Mouse (Mus musculus) thymus, adult 2 months (tissue): ENCODE data around the gene Dtnbp1. TPM values are rescaled to one million over a fixed set of nuclear protein-coding genes. Genes with fewer than 3 reads are reported as not detected.

Experiments used
- DNase-seq: peaks from one replicate; pipeline ENCODE4 v3.0.0; 2021
- H3K27ac ChIP-seq: fragments of 200-500 bp; 2 replicates; pipeline ENCODE4 v1.5.1; 2012; ENCODE audit warnings: low read length, control low read depth; ENCODE audit not compliant: control insufficient read depth, insufficient read depth
- H3K27me3 ChIP-seq: fragments of 200-500 bp; 2 replicates; pipeline ENCODE4 v1.6.1; 2012; ENCODE audit warnings: mild to moderate bottlenecking, low read length, moderate library complexity, mixed read lengths; ENCODE audit not compliant: control insufficient read depth, insufficient read depth
- H3K36me3 ChIP-seq: fragments of 200-500 bp; 2 replicates; pipeline ENCODE4 v1.6.1; 2012; ENCODE audit warnings: mild to moderate bottlenecking, low read length, moderate library complexity; ENCODE audit not compliant: control insufficient read depth, insufficient read depth
- H3K4me1 ChIP-seq: fragments of 200-500 bp; replicated peaks from 2 replicates; pipeline ENCODE4 v1.6.1; 2012; ENCODE audit warnings: low read length; ENCODE audit not compliant: control insufficient read depth, insufficient read depth
- H3K4me3 ChIP-seq: fragments of 200-500 bp; 2 replicates; pipeline ENCODE4 v1.5.1; 2012; ENCODE audit warnings: mild to moderate bottlenecking, low read length, control low read depth, moderate library complexity; ENCODE audit not compliant: control insufficient read depth, insufficient read depth
- CTCF ChIP-seq: fragments of 200-500 bp; IDR thresholded peaks from 2 replicates; pipeline ENCODE4 v1.5.1; 2012; ENCODE audit warnings: mild to moderate bottlenecking, control low read depth, low read length, moderate library complexity, borderline replicate concordance; ENCODE audit not compliant: control insufficient read depth, poor library complexity, insufficient read depth; ENCODE audit errors: extremely low read depth
- POLR2A ChIP-seq: fragments of 200-500 bp; IDR thresholded peaks from 2 replicates; pipeline ENCODE4 v1.6.1; 2012; ENCODE audit warnings: mild to moderate bottlenecking, low read length, control low read depth, moderate library complexity; ENCODE audit not compliant: control insufficient read depth, poor library complexity, insufficient read depth; ENCODE audit errors: extremely low read depth
- WGBS: fragments of 180-500 bp; shearing (Covaris S2); methylation state at CpG from one replicate; pipeline ENCODE4 v1.1.7; 2018; 5-methylcytosine and 5-hydroxymethylcytosine counted together
- polyA plus RNA-seq: library from polyadenylated mRNA; depleted of rRNA; stranded (reverse); fragments of >200 nt; gene quantifications from 2 replicates; pipeline ENCODE4 v1.2.3, GENCODE M21; 2012

The Dtnbp1 gene
- polyA plus RNA-seq, 1 experiment: 70.6 TPM

- no peaks in the 10 kb centered on the region for H3K27me3 ChIP-seq
- no peak overlapping the region for H3K4me3 ChIP-seq
- 91% methylated on average over 3 of the region's 3 CpGs for WGBS
- no peak for DNase-seq
- peaks cover 47% of the 10 kb centered on the region for H3K36me3 ChIP-seq
- TF ChIP-seq CTCF: no peak
- TF ChIP-seq POLR2A: no peak
- no peaks in the 10 kb centered on the region; the same call in 1 of the 2 replicates for H3K4me1 ChIP-seq
- no peak overlapping the region for H3K27ac ChIP-seq
Measured at GRCm38 (mm10) chr13:44924042-44924441, 77.9 kb downstream of the Dtnbp1 start.

GRCm38 (mm10) chr13:44921721-44922120 is 80.2 kb downstream of the Dtnbp1 start:
- Histone ChIP-seq H3K27ac (no peak overlapping the region), H3K4me3 (no peak overlapping the region), H3K4me1 (no peaks in the 10 kb centered on the region; the same call in 1 of the 2 replicates), H3K36me3 (peaks cover 53% of the 10 kb centered on the region), H3K27me3 (no peaks in the 10 kb centered on the region)
- WGBS: 96% methylated on average over 5 of the region's 5 CpGs
- no peak for TF ChIP-seq POLR2A
- no peak for TF ChIP-seq CTCF
- no peak for DNase-seq

- H3K36me3 ChIP-seq: peaks cover 59% of the 10 kb centered on the region
Measured at GRCm38 (mm10) chr13:44921095-44921494, 80.9 kb downstream of the Dtnbp1 start.

GRCm38 (mm10) chr13:44918269-44918668 is 83.7 kb downstream of the Dtnbp1 start:
- Histone ChIP-seq H3K27me3 (no peaks in the 10 kb centered on the region), H3K27ac (no peak overlapping the region), H3K4me3 (no peak overlapping the region), H3K4me1 (no peaks in the 10 kb centered on the region), H3K36me3 (peaks cover 79% of the 10 kb centered on the region)
- 99% methylated on average over 2 of the region's 2 CpGs for WGBS
- DNase-seq: no peak
- no peak for TF ChIP-seq CTCF
- TF ChIP-seq POLR2A: no peak

More at GRCm38 (mm10) chr13:44921095-44921494, 80.9 kb downstream of the Dtnbp1 start:
- no peak overlapping the region for H3K4me3 ChIP-seq
- no peak for DNase-seq
- TF ChIP-seq CTCF (no peak), POLR2A (no peak)
- no peak overlapping the region for H3K27ac ChIP-seq
- no peaks in the 10 kb centered on the region; the same call in 1 of the 2 replicates for H3K4me1 ChIP-seq
- 94% methylated on average over 10 of the region's 10 CpGs for WGBS
- no peaks in the 10 kb centered on the region for H3K27me3 ChIP-seq

- Histone ChIP-seq H3K4me1 (no peaks in the 10 kb centered on the region), H3K36me3 (peaks cover 79% of the 10 kb centered on the region), H3K27me3 (no peaks in the 10 kb centered on the region), H3K4me3 (no peak overlapping the region), H3K27ac (no peak overlapping the region)
- TF ChIP-seq CTCF (no peak), POLR2A (no peak)
- DNase-seq: no peak
- WGBS: 96% methylated on average over 4 of the region's 4 CpGs
Measured at GRCm38 (mm10) chr13:44917202-44917601, 84.7 kb downstream of the Dtnbp1 start.

- Histone ChIP-seq H3K27me3 (no peaks in the 10 kb centered on the region), H3K4me3 (no peak overlapping the region), H3K27ac (no peak overlapping the region), H3K36me3 (peaks cover 72% of the 10 kb centered on the region), H3K4me1 (no peaks in the 10 kb centered on the region)
- peak; percentile 11 for DNase-seq
- peak; percentile 22; the same call in 1 of the 2 replicates for TF ChIP-seq CTCF
- no peak for TF ChIP-seq POLR2A
- 75% methylated on average over 4 of the region's 4 CpGs for WGBS
Measured at GRCm38 (mm10) chr13:44915945-44916344, 86.0 kb downstream of the Dtnbp1 start.

GRCm38 (mm10) chr13:44915382-44915781 is 86.6 kb downstream of the Dtnbp1 start:
- Histone ChIP-seq H3K4me1 (no peaks in the 10 kb centered on the region), H3K4me3 (no peak overlapping the region), H3K27me3 (no peaks in the 10 kb centered on the region), H3K36me3 (peaks cover 72% of the 10 kb centered on the region), H3K27ac (no peak overlapping the region)
- TF ChIP-seq POLR2A: no peak
- no peak for TF ChIP-seq CTCF
- no peak for DNase-seq
- 95% methylated on average over 5 of the region's 5 CpGs for WGBS
